In genomic region chr10:127675859-127676398, GRCm38 (mm10) we compare ENCODE assay signal across 8 mouse cellular contexts. TPM values are rescaled to one million over a fixed set of nuclear protein-coding genes. Genes with fewer than 3 reads are reported as not detected.
DNase-seq lines count a peak whose midpoint lies in the region; ATAC-seq and TF ChIP-seq lines count a peak whose summit lies in the region.

No protein-coding gene starts in this region.

- H3K27ac ChIP-seq in left cerebral cortex, adult 2 months = peak overlapping the region; percentile 89
- peak overlapping the region; percentile 69 for H3K27ac ChIP-seq in embryonic facial prominence, embryonic 13.5 days
- H3K27ac ChIP-seq in intestine, embryonic 15.5 days = peak overlapping the region; percentile 37; the same call in 1 of the 2 replicates
- H3K27ac ChIP-seq in neural tube, embryonic 13.5 days (replicated peaks) = peak overlapping the region; percentile 57

- no peak for TF ChIP-seq CTCF in left cerebral cortex, adult 2 months (IDR thresholded peaks at IDR 0.05)

- no peak for DNase-seq in left cerebral cortex, adult 2 months (ENCODE audit: extremely low spot score in 1 of 2, low spot score in 2 of 2)
- no peak for DNase-seq in left cerebral cortex, adult 8-10 months (ENCODE audit: low spot score in 2 of 2)
- no peak for DNase-seq in adrenal gland, adult 8-10 months
- no peak for DNase-seq in right cerebral cortex, adult 18-20 months

- intact Hi-C loops in left cerebral cortex, adult 2 months (cut with DNase I) = loop anchor here (2.0 to 5.0 kb wide), 2 partner anchors 33 to 261 kb away; partner anchors contain the start of gene Stat6

- no peaks in the 10 kb centered on the region for H3K27me3 ChIP-seq in embryonic facial prominence, embryonic 13.5 days
- H3K27me3 ChIP-seq in intestine, embryonic 15.5 days (replicated peaks) = no peaks in the 10 kb centered on the region
- H3K27me3 ChIP-seq in neural tube, embryonic 13.5 days = no peaks in the 10 kb centered on the region

- no peaks in the 10 kb centered on the region for H3K9me3 ChIP-seq in embryonic facial prominence, embryonic 13.5 days
- H3K9me3 ChIP-seq in intestine, embryonic 15.5 days = no peaks in the 10 kb centered on the region
- H3K9me3 ChIP-seq in neural tube, embryonic 13.5 days = no peaks in the 10 kb centered on the region

- H3K4me2 ChIP-seq in embryonic facial prominence, embryonic 13.5 days = peak overlapping the region; percentile 94
- peak overlapping the region; percentile 94 for H3K4me2 ChIP-seq in intestine, embryonic 15.5 days (replicated peaks)
- H3K4me2 ChIP-seq in neural tube, embryonic 13.5 days = peak overlapping the region; percentile 60

- H3K9ac ChIP-seq in embryonic facial prominence, embryonic 13.5 days = peak overlapping the region; percentile 57; the same call in 1 of the 2 replicates
- no peak overlapping the region for H3K9ac ChIP-seq in intestine, embryonic 15.5 days
- H3K9ac ChIP-seq in neural tube, embryonic 13.5 days = peak overlapping the region; percentile 63

- H3K36me3 ChIP-seq in embryonic facial prominence, embryonic 13.5 days = no peaks in the 10 kb centered on the region
- H3K36me3 ChIP-seq in intestine, embryonic 15.5 days = no peaks in the 10 kb centered on the region
- no peaks in the 10 kb centered on the region for H3K36me3 ChIP-seq in neural tube, embryonic 13.5 days

- H3K4me1 ChIP-seq in embryonic facial prominence, embryonic 13.5 days = peaks cover 9% of the 10 kb centered on the region
- H3K4me1 ChIP-seq in intestine, embryonic 15.5 days (replicated peaks) = peaks cover 10% of the 10 kb centered on the region
- peaks cover 17% of the 10 kb centered on the region for H3K4me1 ChIP-seq in neural tube, embryonic 13.5 days (replicated peaks)

- H3K4me3 ChIP-seq in left cerebral cortex, adult 2 months = peak overlapping the region; percentile 48
- H3K4me3 ChIP-seq in embryonic facial prominence, embryonic 13.5 days = peak overlapping the region; percentile 79
- H3K4me3 ChIP-seq in intestine, embryonic 15.5 days (replicated peaks) = peak overlapping the region; percentile 80
- peak overlapping the region; percentile 80 for H3K4me3 ChIP-seq in neural tube, embryonic 13.5 days

- WGBS in embryonic facial prominence, embryonic 13.5 days = 49% methylated on average over 5 of the region's 5 CpGs
- WGBS in intestine, embryonic 15.5 days = 43% methylated on average over 5 of the region's 5 CpGs
- 53% methylated on average over 5 of the region's 5 CpGs for WGBS in neural tube, embryonic 13.5 days

- no peak for ATAC-seq in embryonic facial prominence, embryonic 13.5 days (ENCODE audit: insufficient number of reproducible peaks, insufficient read depth, low FRiP score, low TSS enrichment, low read depth)
- ATAC-seq in intestine, embryonic 15.5 days = no peak
- no peak for ATAC-seq in neural tube, embryonic 13.5 days (ENCODE audit: low read depth)
- no peak for ATAC-seq in monocyte, adult 5-6 weeks (replicated peaks; ENCODE audit: insufficient number of reproducible peaks, low FRiP score, low TSS enrichment, poor library complexity, severe bottlenecking)

RNA-seq across cellular contexts. Expression of gene Nab2, which starts 7.6 kb away (rescaled TPM):
- 10 to 100 TPM; 44.9 to 67.4 TPM for total RNA-seq in left cerebral cortex, adult 2 months (2021)
- 10 to 100 TPM; 36.5 to 55.0 (median 45.5) TPM for total RNA-seq in left cerebral cortex, adult 8-10 months (2022)
- polyA plus RNA-seq in embryonic facial prominence, embryonic 13.5 days (2015; fragmentation: Nextera tagmentation; extraction: Ambion mirVana) = 19.5 and 20.3 TPM in 2 replicates
- 8.3 and 8.7 TPM in 2 replicates for polyA plus RNA-seq in intestine, embryonic 15.5 days (2015; fragmentation: Nextera tagmentation; extraction: Ambion mirVana)
- 4.0 and 4.5 TPM in 2 replicates for polyA plus RNA-seq in neural tube, embryonic 13.5 days (2015; fragmentation: Nextera tagmentation; extraction: Ambion mirVana)
- 12.6 to 35.9 TPM (median 17.8 TPM) in 3 replicates for total RNA-seq in monocyte, adult 5-6 weeks (2017)
- 10 to 100 TPM; 20.0 to 33.6 (median 26.8) TPM for total RNA-seq in adrenal gland, adult 8-10 months (2022)

RNA-seq across cellular contexts. Expression of gene Nemp1, which starts 9.2 kb away (rescaled TPM):
- 1 to 10 TPM; 4.1 to 4.7 TPM for total RNA-seq in left cerebral cortex, adult 2 months (2021)
- total RNA-seq in left cerebral cortex, adult 8-10 months (2022) = 1 to 10 TPM; 4.7 to 6.1 (median 5.1) TPM
- 9.1 and 10.6 TPM in 2 replicates for polyA plus RNA-seq in embryonic facial prominence, embryonic 13.5 days (2015; fragmentation: Nextera tagmentation; extraction: Ambion mirVana)
- 5.7 and 6.9 TPM in 2 replicates for polyA plus RNA-seq in intestine, embryonic 15.5 days (2015; fragmentation: Nextera tagmentation; extraction: Ambion mirVana)
- 3.3 and 3.6 TPM in 2 replicates for polyA plus RNA-seq in neural tube, embryonic 13.5 days (2015; fragmentation: Nextera tagmentation; extraction: Ambion mirVana)
- total RNA-seq in monocyte, adult 5-6 weeks (2017) = 16.1 to 28.4 TPM (median 17.2 TPM) in 3 replicates
- total RNA-seq in adrenal gland, adult 8-10 months (2022) = 10 to 100 TPM in 2 of 4 experiments, 1 to 10 TPM in 2; 6.3 to 10.6 (median 9.6) TPM

RNA-seq across cellular contexts. Expression of gene Myo1a, which starts 29.0 kb away (rescaled TPM):
- 1 to 10 TPM; 1.2 to 1.4 TPM for total RNA-seq in left cerebral cortex, adult 2 months (2021)
- 1 to 10 TPM in 2 of 4 experiments, under 1 TPM in 2; 0.59 to 1.2 (median 0.94) TPM for total RNA-seq in left cerebral cortex, adult 8-10 months (2022)
- 0.66 and 2.5 TPM in 2 replicates for polyA plus RNA-seq in embryonic facial prominence, embryonic 13.5 days (2015; fragmentation: Nextera tagmentation; extraction: Ambion mirVana)
- polyA plus RNA-seq in intestine, embryonic 15.5 days (2015; fragmentation: Nextera tagmentation; extraction: Ambion mirVana) = 33.8 and 36.7 TPM in 2 replicates
- polyA plus RNA-seq in neural tube, embryonic 13.5 days (2015; fragmentation: Nextera tagmentation; extraction: Ambion mirVana) = 0.88 and 0.96 TPM in 2 replicates
- total RNA-seq in monocyte, adult 5-6 weeks (2017) = 1.6 TPM in 1 of 3 replicates, not detected in the others
- 10 to 100 TPM in 2 of 4 experiments, under 1 TPM in 2; 0.75 to 72.1 (median 30.0) TPM for total RNA-seq in adrenal gland, adult 8-10 months (2022)

RNA-seq across cellular contexts. Expression of gene Stat6, which starts 33.1 kb away (rescaled TPM):
- 10 to 100 TPM; 11.4 to 12.9 TPM for total RNA-seq in left cerebral cortex, adult 2 months (2021)
- total RNA-seq in left cerebral cortex, adult 8-10 months (2022) = 10 to 100 TPM; 13.5 to 17.1 (median 15.0) TPM
- polyA plus RNA-seq in embryonic facial prominence, embryonic 13.5 days (2015; fragmentation: Nextera tagmentation; extraction: Ambion mirVana) = 21.1 and 22.0 TPM in 2 replicates
- 37.7 and 39.9 TPM in 2 replicates for polyA plus RNA-seq in intestine, embryonic 15.5 days (2015; fragmentation: Nextera tagmentation; extraction: Ambion mirVana)
- 5.9 and 6.0 TPM in 2 replicates for polyA plus RNA-seq in neural tube, embryonic 13.5 days (2015; fragmentation: Nextera tagmentation; extraction: Ambion mirVana)
- total RNA-seq in monocyte, adult 5-6 weeks (2017) = 171 to 211 TPM (median 204 TPM) in 3 replicates
- total RNA-seq in adrenal gland, adult 8-10 months (2022) = 100 to 1,000 TPM in 3 of 4 experiments, 10 to 100 TPM in 1; 96.7 to 113 (median 107) TPM

RNA-seq across cellular contexts. Expression of gene Tac2, which starts 48.3 kb away (rescaled TPM):
- total RNA-seq in left cerebral cortex, adult 2 months (2021) = 10 to 100 TPM; 13.9 to 14.9 TPM
- total RNA-seq in left cerebral cortex, adult 8-10 months (2022) = 10 to 100 TPM; 13.0 to 20.5 (median 16.5) TPM
- polyA plus RNA-seq in embryonic facial prominence, embryonic 13.5 days (2015; fragmentation: Nextera tagmentation; extraction: Ambion mirVana) = 0.55 TPM in 1 of 2 replicates, not detected in the other
- polyA plus RNA-seq in intestine, embryonic 15.5 days (2015; fragmentation: Nextera tagmentation; extraction: Ambion mirVana) = 2.3 and 4.1 TPM in 2 replicates
- 0.31 and 1.9 TPM in 2 replicates for polyA plus RNA-seq in neural tube, embryonic 13.5 days (2015; fragmentation: Nextera tagmentation; extraction: Ambion mirVana)
- total RNA-seq in monocyte, adult 5-6 weeks (2017) = not detected in 3 replicates
- total RNA-seq in adrenal gland, adult 8-10 months (2022) = not detected

Comparison
In these comparisons a context has a peak if more than half of its experiments do, and no peak if none do; other contexts are left out.
1. H3K27ac ChIP-seq: peak in every context shown above with its lines; median percentile 89 in left cerebral cortex, adult 2 months; 69 in embryonic facial prominence, embryonic 13.5 days; 57 in neural tube, embryonic 13.5 days; 37 in intestine, embryonic 15.5 days.